Mouse (Mus musculus) 3134 (cell line): ENCODE measurements around the gene Col15a1.

ENCODE experiments used
- DNase-seq: peaks from one replicate; pipeline ENCODE4 v3.0.0-alpha.2; 2011; ENCODE audit warnings: low spot score; ENCODE audit not compliant: insufficient read length; ENCODE audit errors: extremely low read depth

Col15a1 gene

GRCm38 (mm10) chr4:47261919-47262318 lies 54.0 kb downstream of the Col15a1 start:
- no peak for DNase-seq

- DNase-seq = no peak
Observed at GRCm38 (mm10) chr4:47265555-47265954, 57.6 kb downstream of the Col15a1 start.

- DNase-seq = no peak
Observed at GRCm38 (mm10) chr4:47272452-47273130, 64.6 kb downstream of the Col15a1 start.

- DNase-seq = no peak
Observed at GRCm38 (mm10) chr4:47273795-47274194, 65.8 kb downstream of the Col15a1 start.

GRCm38 (mm10) chr4:47274911-47275310 lies 67.0 kb downstream of the Col15a1 start:
- DNase-seq = no peak

GRCm38 (mm10) chr4:47278397-47278796 lies 70.4 kb downstream of the Col15a1 start:
- DNase-seq = no peak

- DNase-seq = no peak
Observed at GRCm38 (mm10) chr4:47279085-47279707, 71.2 kb downstream of the Col15a1 start.

GRCm38 (mm10) chr4:47280126-47280525 lies 72.2 kb downstream of the Col15a1 start:
- DNase-seq = no peak

- no peak for DNase-seq
Observed at GRCm38 (mm10) chr4:47281920-47282682, 74.1 kb downstream of the Col15a1 start.

- DNase-seq = no peak
Observed at GRCm38 (mm10) chr4:47284311-47284710, 76.3 kb downstream of the Col15a1 start.

GRCm38 (mm10) chr4:47284874-47285273 lies 76.9 kb downstream of the Col15a1 start:
- no peak for DNase-seq

GRCm38 (mm10) chr4:47286599-47287147 lies 78.7 kb downstream of the Col15a1 start:
- no peak for DNase-seq

GRCm38 (mm10) chr4:47287468-47287867 lies 79.5 kb downstream of the Col15a1 start:
- DNase-seq = no peak

- DNase-seq = no peak
Observed at GRCm38 (mm10) chr4:47288306-47288705, 80.3 kb downstream of the Col15a1 start.

GRCm38 (mm10) chr4:47289526-47289925 lies 81.6 kb downstream of the Col15a1 start:
- DNase-seq = no peak

- DNase-seq = no peak
Observed at GRCm38 (mm10) chr4:47290448-47290847, 82.5 kb downstream of the Col15a1 start.

GRCm38 (mm10) chr4:47291013-47291412 lies 83.1 kb downstream of the Col15a1 start:
- no peak for DNase-seq

- no peak for DNase-seq
Observed at GRCm38 (mm10) chr4:47292956-47293355, 85.0 kb downstream of the Col15a1 start.

- DNase-seq = peak; percentile 76
Observed at GRCm38 (mm10) chr4:47293771-47294543, 86.0 kb downstream of the Col15a1 start.

GRCm38 (mm10) chr4:47294544-47295070 lies 86.6 kb downstream of the Col15a1 start:
- DNase-seq = no peak
